Mouse (Mus musculus) retina, postnatal 1 day (tissue): ENCODE measurements around the gene Proca1.

Experiments
- DNase-seq: peaks from one replicate; pipeline ENCODE4 v3.0.0-alpha.2; 2012

Gene Proca1

DNA sequence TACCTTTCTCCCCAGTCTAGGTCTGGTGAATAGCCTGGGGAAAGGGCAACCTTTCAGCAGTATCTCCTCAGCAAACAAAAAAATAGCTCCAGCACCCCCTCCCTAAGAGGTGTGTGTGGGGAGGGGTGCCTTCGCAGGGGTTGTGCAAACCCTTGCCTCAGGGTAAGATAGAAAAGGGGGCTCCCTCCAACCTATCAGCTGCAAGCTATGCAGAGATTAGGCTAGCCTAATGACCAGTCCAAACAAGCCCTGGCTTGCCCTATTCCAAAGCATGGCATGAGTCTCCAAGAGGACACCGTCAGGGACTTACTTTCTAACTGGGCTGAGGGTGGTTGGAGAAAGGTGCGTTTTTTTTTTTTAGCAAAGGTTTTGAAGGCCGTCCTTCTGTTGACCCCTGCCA, 27.0 kb upstream of the Proca1 start:
- no peak for DNase-seq

DNA sequence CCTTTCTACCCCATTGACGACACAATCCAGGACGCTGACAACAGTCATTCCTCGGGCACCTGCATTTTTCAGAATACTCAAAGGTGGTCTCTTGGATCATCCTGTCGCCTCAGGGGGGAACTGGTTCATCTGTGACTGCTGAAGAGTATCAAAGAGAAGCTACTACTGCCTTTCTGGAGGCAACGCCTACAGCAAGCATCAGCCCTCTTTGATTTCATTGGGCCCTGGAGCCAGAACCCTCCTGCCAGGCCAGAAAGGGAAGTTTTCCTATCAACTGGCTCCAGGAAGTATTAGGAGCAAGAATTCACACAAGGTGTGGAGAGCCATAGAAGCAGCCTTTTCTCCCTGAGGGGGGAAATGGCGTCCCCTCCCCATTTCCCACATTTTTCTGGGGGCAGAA, 26.6 kb upstream of the Proca1 start:
- no peak for DNase-seq

DNA sequence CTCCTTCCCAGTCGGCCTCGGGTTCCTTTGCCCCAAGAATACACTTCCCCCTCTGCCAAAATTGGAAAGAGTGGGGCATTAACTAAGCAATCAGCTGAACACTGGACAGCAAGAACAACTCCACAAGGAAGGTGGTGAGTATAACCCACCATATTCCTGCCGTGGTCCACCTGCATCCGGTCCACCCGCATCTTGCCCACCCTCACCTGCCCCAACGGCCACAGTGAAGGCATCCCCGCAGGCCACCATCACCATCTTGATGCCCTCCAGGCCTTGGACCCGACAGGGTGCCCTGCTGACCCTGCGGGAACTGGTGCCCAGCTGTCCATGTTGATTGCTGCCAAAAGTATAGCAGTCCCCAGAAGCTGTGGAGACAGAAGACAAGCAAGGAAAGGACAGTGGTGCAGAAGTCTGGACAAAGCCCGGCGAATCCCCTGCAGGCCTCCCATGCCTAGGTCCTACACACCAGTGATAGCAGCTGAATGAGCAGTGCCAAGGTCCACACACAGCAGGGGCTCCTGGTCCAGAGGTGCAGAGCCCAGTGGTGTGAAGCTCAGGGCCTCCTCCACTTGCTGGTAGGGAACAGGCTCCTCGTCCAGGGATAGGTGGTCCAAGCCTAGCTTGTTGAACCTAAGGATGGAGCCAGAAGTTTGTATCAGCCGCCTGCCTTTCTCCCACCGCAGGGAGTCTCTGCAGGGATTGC, 25.8 kb upstream of the Proca1 start:
- DNase-seq = no peak

DNA sequence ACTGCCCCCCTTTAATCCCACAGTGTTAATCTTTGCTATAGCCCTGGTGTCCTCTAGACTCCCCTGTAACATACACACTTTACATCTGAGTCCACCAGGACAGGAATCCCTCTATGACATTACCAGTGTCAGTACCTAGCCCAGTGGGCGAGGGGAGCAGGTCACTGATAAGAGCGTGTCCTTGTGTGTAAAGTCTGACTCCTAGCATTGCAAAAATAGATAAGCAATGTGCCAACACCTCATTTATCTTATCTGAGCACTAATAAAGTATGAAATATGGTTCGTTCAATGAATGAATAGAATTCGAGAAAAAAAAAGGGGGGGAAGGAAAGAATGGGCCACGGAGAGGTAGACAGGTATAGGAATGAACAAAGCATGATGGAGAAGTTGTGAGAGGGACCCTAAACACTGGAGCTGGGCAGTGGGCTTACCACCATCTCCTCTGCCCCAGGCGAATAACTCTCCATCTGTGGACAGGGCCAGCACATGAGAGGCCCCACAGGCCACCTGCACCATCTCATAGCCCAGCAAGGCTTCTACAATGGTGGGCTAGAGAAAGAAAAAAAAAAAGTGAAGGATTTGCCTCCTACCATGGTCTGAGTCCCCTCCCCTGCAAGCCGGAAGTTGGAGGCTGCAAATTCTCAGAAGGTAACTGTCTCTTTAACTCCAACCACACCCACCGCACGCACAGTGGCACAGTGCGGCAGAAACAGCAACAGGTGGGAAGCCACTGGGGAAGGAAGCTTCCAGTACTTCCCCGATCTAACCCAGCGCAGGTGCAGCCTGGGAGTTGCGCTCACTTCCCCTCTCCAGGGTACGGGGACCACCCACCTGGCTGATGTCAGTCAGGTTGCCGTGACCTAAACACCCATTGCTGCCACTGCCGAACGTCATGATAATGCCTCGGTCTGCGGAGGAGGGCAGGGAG, 24.4 kb upstream of the Proca1 start:
- no peak for DNase-seq

DNA sequence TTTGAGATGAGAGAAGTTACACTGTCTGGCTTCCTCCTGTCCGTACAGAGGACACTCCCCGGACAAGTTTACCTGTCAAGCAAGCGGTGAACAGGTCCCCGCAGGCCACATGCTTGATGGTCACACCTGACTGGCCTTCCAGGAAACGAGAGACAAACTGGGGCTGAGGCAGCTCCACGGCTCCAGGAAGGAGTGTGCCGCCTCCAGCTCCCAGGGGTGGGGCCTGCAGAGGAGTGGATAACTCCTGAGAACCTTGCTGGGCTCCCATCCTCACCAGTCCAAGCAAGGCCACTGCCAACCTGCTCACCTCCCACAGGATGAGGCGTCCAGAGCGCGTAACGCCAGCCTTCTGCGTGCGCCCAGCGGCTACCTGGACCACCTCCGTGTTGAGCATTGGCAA, 22.9 kb upstream of the Proca1 start:
- no peak for DNase-seq

DNA sequence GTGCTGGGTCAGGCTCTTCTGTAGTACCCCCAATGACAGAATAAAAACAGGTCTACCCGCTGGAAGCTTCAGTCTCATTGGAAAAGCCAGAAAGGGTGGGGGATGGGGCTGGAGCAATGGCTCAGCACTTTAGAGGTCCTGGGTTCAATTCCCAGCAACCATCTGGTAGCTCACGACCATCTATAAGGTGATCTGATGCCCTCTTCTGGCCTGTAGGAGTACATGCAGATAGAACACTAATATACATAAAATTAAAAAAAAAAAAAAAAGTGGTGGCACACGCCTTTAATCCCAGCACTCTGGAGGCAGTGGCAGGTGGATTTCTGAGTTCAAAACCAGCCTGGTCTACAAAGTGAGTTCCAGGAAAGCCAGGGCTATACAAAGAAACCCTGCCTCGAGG, 21.9 kb upstream of the Proca1 start:
- no peak for DNase-seq

DNA sequence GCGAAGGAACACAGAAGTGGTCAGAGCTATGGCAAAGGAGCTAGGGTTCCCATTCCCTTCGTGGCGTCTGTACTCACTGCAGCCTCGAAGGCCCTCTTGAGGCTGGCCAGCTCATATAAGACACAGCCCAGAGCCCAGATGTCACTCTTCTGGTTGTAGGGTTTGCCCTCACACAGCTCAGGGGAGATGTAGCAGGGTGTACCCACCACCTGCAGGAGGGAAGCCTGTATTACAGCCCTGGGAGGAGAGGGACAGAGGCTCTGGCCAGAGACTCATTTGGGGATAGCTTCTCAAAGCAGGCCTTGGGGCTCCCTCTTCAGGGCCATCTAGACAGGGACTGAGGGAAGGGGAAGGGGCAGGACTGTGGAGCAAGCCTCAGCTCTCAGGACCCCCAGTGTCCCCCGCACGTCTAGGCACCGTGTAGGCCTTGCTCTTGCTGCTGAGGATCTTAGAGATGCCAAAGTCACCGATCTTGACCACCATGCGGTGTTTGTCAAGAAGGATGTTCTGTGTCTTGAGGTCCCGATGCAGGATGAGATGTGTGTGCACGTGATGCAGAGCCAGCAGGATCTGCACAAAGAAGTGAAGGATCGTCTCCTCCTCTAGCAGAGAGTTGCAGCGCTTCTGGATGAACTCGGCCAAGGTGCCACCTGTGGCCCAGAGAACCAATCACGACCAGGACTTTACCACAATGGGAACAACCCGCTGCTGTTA, 21.0 kb upstream of the Proca1 start:
- no peak for DNase-seq

DNA sequence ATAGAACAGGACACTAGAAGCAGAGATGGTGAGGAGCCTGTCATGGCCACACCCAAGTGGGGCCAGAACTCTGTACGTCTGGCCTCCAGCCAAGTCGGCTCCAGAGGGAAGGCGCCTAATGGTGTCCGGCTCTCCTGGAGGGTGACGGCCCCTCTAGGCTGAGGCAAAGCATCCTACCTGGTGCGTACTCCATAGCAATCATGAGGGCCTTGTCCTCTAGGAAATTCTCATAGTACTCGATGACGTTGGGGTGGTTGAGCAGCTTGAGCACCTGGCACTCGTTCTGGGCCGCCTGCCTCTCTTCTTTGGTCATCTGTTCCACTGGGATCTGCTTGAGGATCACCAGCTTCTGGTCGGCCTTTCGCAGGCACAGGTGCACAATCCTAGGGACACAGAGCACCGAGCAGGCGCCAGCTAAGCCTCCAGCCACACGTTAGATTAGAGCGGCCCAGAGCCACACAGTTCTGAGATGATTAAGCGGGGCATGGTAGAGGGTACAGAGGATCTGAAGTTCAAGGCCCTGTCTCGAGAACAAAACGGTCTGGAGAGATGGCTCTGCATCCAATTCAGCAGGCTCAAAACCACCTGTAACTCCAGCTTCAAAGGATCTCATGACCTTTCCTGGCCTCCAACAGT, 20.3 kb upstream of the Proca1 start:
- DNase-seq = no peak

DNA sequence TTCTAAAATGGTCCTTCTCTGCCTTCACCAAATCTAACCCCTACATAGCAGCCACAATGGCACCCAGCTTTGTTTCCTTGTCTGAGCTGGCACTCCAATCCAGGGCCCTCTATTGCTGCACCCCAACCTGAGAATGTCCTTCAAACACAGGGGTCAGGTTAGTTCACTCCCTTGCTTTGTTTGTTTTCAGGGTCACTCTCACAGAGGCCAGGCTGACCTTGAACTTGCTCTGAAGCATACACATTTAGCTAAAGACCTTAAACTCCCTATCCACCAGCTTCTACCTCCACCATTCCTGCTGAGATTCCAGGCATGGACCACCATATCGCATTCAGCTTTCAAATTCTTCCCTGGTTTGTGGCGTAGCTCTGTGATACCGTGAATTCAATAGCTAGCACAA, 18.7 kb upstream of the Proca1 start:
- DNase-seq = no peak

DNA sequence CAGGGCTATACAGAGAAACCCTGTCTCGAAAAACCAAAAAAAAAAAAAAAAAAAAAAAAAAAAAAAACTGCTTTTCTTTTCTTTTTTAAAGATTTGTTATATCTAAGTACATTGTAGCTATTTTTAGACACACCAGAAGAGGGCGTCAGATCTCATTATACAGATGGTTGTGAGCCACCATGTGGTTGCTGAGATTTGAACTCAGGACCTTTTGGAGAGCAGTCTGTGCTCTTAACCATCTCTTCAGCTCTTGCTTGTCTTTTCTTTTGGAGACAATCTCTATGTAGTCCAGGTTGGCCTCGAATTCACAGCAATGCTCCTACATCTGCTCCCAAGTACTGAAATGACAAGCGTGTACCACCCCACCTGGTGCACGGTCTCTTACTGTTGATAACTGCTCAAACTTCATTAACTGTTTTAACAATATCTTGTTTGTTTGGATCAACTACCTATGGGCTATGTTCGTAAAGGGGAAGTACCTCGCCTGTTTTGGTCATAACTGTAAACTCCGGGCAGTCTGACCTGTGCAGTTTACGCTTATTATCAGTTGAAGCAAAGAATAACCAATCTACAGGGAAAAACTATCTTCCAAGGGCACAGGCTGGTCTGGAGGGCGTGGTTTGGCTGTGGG, 17.3 kb upstream of the Proca1 start:
- DNase-seq = no peak

DNA sequence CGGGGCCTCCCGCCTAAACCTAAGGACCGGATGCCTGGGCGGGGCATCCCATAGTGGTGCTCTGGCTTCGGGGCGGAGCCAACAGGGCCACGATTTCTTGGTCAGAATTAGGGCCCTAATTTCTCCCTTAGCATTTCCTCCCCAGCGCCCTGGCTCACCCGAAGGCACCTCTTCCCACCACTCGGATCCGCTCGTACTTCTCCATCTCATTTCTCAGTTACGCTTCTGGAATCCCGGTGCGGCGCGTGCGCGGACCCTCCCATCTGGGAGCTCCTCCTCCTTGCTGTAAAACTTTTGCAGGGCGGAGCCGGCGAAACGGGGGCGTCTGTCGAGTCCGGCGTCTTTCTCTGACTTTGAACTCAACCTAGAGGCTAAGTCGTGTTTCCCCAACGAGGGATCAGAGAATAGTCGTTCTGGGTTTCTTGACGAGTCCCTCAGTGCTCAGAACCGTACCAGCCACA, 16.8 kb upstream of the Proca1 start, which contains the start of the genes Nek8 and Tlcd1:
Gene Nek8, minus strand, starts transcription at position 274 of the 461 bp plus-strand sequence.
Gene Tlcd1, plus strand, starts transcription at position 310 of the 461 bp plus-strand sequence.
- peak; percentile 92 for DNase-seq

DNA sequence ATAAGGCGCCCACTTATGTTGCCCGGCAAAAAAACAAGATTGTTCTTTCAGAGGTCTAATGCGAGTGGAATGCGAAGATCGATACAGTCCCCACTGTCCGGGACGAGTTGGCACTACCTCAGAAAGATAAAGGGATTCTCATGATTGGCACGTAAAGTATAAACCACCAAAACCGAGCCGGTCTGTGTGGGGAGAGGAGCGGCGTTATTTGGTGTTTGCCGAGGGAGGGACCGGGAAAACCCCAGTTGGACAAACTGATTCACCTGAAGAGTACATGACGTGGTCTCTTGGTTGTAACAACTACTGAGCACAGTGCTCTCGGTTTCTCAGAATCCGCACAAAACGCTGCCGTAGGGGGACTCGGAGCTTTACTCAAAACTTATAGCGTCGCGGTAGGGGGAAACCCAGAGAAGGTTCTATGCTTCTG, 16.3 kb upstream of the Proca1 start:
- no peak for DNase-seq

DNA sequence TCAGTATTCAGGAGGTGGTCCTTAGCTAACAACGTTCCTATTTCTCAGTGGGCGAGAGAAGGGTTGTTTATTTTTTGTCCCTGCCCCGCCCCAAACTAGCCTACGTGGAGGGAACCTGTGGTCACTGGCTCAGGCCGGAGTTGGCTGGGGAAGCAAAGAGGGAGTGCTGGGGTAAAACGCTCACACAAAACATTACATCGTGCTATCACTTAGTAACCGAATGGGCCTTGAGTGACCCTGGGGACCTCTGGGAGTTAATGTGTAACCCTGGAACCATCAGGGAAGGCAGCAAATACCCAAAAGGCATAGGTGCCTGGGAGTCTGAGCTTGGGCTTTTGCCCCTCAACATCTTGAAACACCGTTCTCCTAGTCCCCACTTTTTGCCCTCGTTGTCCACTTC, 15.8 kb upstream of the Proca1 start:
- no peak for DNase-seq

DNA sequence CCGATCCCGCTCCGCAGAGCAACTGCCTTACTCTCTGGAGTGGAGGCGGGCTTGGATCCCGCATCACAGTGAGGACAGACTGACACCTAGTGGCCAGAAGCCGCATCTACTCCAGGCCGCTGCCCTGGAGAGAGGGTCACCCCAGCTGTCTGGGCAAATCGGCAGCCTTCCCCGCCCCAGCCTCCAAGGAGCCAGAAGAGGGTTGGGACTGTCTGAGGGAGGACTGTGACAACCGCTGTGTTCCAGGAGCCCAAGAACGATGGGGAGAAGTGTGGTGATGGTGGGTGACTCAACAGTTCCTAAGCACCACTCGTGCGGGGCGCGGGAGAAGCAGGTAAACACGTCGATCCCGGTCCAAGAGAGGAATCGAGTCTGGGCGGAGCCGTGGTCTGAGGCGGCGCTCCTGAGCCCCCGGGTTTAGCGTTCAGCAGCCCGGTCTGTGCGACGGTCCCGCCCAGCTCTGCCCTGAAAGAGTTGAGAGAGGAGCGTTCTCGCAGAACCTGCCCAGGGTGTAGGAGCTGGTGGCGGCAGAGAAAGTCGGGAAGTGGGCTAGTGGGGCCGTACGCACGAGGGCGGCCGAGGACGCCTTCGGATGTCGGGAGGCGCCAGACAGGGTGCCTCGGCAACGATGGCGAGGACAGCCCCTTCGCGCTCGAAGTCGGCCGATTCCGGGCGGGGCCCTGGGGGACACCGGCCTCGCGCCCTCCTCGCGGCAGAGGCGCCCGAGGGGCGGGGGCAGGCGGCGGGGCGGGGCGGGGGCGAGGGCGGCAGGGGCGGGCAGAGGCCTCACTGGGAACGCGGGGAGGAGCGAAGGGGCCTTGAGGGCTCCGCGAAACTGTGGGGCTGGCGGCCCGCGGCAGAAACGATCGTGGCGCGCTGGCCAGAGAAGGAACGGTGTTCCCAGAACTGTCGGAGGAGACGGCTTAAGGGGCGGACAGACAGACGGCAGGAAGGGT, 15.0 kb upstream of the Proca1 start:
- peak; percentile 96 for DNase-seq

DNA sequence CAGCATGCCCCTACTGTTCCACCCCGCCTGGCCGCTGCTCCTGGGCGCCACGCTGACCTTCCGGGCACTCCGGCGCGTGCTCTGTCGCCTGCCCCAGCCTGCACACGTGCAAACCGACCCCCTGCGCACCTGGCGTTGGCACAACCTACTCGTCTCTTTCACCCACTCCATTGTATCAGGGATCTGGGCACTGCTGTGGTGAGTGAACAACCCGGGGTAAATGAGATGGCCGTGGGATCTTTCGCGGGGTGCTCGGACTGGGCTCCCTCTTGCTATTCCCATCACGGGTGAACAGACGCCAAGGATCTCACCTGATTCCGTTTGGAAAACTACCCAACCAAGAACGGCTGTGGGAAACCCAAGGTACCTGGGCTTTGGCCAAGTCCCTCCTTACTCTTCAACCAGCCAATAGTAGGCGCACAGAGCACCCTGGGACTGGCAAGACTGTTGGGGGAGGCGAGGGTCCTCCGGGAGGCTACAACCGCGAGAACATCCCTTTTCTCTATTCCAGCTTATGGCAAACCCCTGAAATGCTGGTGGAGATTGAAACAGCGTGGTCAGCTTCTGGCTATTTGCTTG, 14.2 kb upstream of the Proca1 start:
- peak; percentile 69 for DNase-seq

DNA sequence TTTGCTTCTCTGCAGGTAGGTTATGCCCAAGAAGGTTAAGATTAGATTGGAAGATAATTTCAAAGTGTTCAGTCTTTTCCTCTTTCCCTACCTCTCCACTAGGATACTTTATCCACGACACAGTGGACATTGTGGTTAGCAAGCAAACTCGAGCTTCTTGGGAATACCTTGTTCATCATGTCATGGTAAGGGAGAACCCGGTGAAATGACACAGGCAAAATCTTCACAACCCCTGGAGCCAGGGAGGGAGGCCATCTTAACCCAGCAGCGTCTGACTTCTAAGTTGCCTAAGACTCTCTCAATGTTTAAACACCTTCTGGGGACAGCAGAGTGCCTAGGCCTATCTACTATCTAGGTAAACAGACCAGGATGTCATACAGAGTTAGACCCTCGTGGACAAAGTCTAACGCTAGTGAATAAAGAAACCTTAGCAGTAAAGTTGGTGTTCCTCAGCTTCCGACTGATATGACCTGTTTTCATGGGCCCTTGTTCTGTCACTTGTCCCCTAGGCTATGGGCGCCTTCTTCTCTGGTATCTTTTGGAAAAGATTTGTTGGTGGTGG, 13.7 kb upstream of the Proca1 start:
- DNase-seq = no peak

DNA sequence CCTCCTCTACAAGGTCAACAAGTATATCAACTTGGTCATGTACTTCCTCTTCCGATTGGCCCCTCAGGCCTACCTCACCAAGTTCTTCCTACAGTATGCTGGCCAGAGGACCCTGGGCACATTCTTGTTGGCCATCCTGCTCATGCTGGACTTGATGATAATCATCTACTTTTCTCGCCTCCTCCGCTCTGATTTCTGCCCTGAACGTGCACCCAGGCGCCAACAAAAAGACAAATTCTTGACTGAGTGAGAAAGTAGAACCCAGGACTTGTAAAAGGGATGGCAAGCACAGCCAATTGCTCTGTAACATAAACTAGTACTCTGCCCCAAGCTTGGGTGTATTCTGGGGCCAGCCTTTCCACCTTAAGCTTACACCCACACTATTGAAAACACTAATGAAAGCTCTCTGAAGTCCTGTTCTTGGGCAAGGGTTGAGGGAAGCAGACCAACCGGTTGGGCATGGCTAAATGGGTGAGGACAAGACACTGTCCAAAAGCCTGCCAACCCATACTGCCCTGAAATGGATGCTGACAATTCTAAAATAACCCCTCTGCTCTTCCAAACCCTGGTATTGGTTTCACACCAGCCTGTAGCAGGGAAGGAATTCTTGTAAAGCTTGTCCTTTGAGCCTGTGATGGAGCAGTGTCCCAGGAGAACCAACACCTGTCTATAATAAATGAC, 13.0 kb upstream of the Proca1 start:
- DNase-seq = no peak

DNA sequence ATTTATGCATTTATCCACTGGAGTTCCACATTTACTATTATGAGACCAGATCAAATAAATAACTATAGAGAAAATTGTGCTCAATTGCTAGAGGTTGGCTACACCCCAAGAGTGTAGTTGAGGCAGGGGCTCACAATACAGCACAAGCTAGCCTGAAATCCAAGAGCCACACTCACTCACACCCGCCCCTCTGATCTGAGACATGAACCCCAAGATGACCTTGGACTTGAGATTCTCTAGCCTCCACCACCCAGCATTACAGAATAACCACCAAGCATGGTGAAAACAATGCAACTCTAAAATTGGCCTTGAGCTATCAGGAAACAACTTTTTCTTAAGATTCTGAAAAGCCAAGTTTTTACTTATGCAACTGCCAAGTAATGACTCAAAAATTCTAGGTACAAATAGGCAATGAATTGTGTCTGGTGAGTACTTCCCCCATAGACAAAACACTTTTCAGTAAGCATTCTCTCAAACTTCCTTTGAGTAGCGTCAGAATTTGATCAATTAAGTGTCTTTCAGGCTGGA, 11.3 kb upstream of the Proca1 start:
- no peak for DNase-seq

DNA sequence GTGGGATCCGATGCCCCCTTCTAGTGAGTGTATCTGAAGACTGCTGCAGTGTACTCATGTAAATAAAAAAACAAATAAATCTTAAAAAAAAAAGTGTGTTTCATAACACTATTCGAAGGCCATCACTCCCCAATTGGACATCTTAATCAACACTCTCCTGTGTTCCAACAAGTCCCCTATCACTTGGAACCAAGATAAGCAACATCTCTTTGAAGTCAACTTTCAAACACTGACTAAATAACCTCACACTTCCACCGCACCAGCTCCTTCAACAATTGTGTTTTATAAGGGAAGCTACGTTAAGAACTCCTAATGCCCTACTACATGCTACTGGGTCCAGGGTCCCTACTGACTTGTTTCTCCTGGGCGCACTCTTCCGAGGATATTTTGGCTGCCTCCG, 10.7 kb upstream of the Proca1 start:
- no peak for DNase-seq
